Mouse (Mus musculus) thymus, adult 2 months (tissue): ENCODE measurements at regions not wholly inside any gene's neighbourhood (a gene's known extent, or its start where the extent isn't known, plus 50 kb on each side); places are given as distances from the start of the nearest gene placed in this dataset.

Source experiments
- CTCF ChIP-seq: fragments of 200-500 bp; IDR thresholded peaks from 2 replicates; pipeline ENCODE4 v1.5.1; 2012; ENCODE audit warnings: mild to moderate bottlenecking, control low read depth, low read length, moderate library complexity, borderline replicate concordance; ENCODE audit not compliant: control insufficient read depth, poor library complexity, insufficient read depth; ENCODE audit errors: extremely low read depth
- POLR2A ChIP-seq: fragments of 200-500 bp; IDR thresholded peaks from 2 replicates; pipeline ENCODE4 v1.6.1; 2012; ENCODE audit warnings: mild to moderate bottlenecking, low read length, control low read depth, moderate library complexity; ENCODE audit not compliant: control insufficient read depth, poor library complexity, insufficient read depth; ENCODE audit errors: extremely low read depth

DNA sequence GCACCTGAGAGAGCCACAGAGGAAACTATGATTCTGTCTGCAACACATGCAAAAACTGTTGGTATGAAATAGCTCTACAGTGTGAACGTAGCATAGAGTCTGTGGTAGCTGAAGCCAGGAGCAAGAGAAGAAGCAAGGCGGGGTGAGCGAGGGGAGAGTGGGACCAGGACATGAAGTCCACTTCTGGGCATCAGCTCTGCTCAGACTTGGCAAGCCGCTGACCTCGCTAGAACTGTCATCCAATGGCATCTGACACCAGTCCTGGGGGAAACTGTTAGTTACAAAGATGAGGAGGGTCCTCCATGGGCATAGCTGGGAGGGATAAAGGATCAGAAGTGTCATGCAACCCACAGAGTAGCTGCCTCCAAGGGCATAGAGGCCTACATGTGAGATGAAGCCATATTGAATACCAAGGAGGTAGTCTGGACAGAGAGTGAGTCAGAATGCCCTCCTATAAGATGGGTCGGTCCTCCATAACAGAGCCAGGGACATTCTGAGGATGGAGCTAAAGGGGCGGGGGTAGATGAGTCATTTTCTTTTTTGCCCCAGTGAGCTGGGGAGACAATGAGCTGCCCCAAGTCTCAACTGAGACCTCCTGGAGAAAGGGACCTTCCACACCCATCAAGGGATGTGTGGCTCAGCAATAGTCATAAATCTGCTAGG lies 102.0 kb downstream of the 1810010D01Rik start:
- no peak for TF ChIP-seq CTCF
- TF ChIP-seq POLR2A, result no peak
